Mouse (Mus musculus) kidney, embryonic 14.5 days (tissue): ENCODE measurements around the gene Gm12185. TPM values are rescaled to one million over a fixed set of nuclear protein-coding genes. Genes with fewer than 3 reads are reported as not detected.
"Not testable (repeated sequence)": the region's sequence is repeated elsewhere in the genome, so short reads cannot be mapped to it uniquely, and the experiment has no call there.

Experiments used
- ATAC-seq: fragments of 200-750 bp; cut with Nextera tagmentation; 2 replicates; pipeline ENCODE4 v1.8.0; 2017; ENCODE audit warnings: moderate number of reproducible peaks, mild to moderate bottlenecking, moderate TSS enrichment, moderate library complexity; ENCODE audit not compliant: low FRiP score, low TSS enrichment
- H3K27ac ChIP-seq: fragments of 300-500 bp; sonication (generic); 2 replicates; pipeline ENCODE4 v1.5.1; 2014; ENCODE audit warnings: low read depth, mild to moderate bottlenecking, low read length, moderate library complexity, mixed read lengths
- H3K27me3 ChIP-seq: fragments of 300-500 bp; sonication (generic); 2 replicates; pipeline ENCODE4 v1.6.1; 2014; ENCODE audit warnings: mild to moderate bottlenecking, low read length; ENCODE audit not compliant: control insufficient read depth, insufficient read depth
- H3K36me3 ChIP-seq: fragments of 300-500 bp; sonication (generic); 2 replicates; pipeline ENCODE4 v1.6.1; 2014; ENCODE audit warnings: low read length, mixed read lengths; ENCODE audit not compliant: control insufficient read depth, insufficient read depth
- H3K4me1 ChIP-seq: fragments of 300-500 bp; sonication (generic); 2 replicates; pipeline ENCODE4 v1.6.1; 2014; ENCODE audit warnings: low read length, mixed read lengths; ENCODE audit not compliant: control insufficient read depth, insufficient read depth
- H3K4me2 ChIP-seq: fragments of 300-500 bp; sonication (generic); replicated peaks from 2 replicates; pipeline ENCODE4 v1.6.1; 2014; ENCODE audit warnings: low read depth, mild to moderate bottlenecking, low read length
- H3K4me3 ChIP-seq: fragments of 300-500 bp; sonication (generic); 2 replicates; pipeline ENCODE4 v1.5.1; 2014; ENCODE audit warnings: mild to moderate bottlenecking, low read length
- H3K9ac ChIP-seq: fragments of 300-500 bp; sonication (generic); 2 replicates; pipeline ENCODE4 v1.6.1; 2014; ENCODE audit warnings: low read depth, mild to moderate bottlenecking, low read length, moderate library complexity
- H3K9me3 ChIP-seq: fragments of 300-500 bp; sonication (generic); 2 replicates; pipeline ENCODE4 v1.6.1; 2016; ENCODE audit warnings: low read length; ENCODE audit not compliant: control insufficient read depth
- WGBS: fragments of 180-500 bp; shearing (Covaris S2); extraction: QIAGEN DNeasy Blood & Tissue Kit; methylation state at CpG from one replicate; pipeline ENCODE4 v1.1.7; 2014; 5-methylcytosine and 5-hydroxymethylcytosine counted together
- polyA plus RNA-seq: library from polyadenylated mRNA; unstranded; fragments of >200 nt; fragmentation: Nextera tagmentation; extraction: Ambion mirVana; gene quantifications from 2 replicates; pipeline ENCODE4 v1.2.1, GENCODE M21; 2014

Gm12185 gene
- polyA plus RNA-seq, 1 experiment from 2014 or later, result not detected

DNA sequence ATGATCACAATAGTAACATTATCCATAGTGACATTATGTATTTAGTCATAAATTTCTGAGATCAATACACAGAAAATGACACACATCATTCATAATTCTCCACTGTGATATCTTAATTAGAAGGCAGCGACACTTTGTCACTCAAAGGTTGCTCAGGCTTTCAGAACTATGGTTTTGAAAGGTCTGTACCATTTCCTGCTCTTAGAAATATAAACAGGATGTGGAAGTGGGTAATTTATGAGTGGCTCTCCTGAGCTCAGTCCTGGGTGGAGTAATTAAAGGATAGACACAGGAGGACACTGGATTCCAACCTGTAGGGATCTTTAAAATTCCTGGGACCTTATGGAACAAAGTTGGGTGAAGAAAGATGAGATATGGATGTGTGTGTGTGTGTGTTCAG is 58.6 kb downstream of the Gm12185 start:
- H3K36me3 ChIP-seq, H3K27me3 ChIP-seq, H3K9ac ChIP-seq, H3K27ac ChIP-seq, H3K4me3 ChIP-seq, H3K4me2 ChIP-seq, H3K9me3 ChIP-seq, H3K4me1 ChIP-seq, ATAC-seq: not testable (repeated sequence)
- 75% methylated on average over 1 of the region's 1 CpGs for WGBS

DNA sequence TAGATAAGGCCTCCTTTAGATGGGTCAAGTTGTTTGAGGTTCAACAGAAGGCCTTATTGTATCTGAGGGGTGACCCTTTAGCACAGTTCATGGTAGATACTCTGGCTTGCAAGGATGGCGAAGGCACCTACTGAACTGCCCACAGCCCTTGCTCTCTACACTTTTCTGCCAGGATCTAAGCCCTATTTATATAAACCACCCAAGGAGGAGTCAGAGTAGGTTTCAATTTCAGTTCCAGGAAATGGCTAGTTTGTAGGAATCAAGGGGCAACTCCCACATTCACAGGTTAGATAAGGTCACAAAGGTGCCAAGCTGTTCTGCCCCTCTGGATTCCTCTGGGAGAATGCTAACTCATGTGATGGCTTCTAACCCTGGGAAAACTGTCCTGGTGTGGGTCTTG is 64.0 kb downstream of the Gm12185 start:
- not testable (repeated sequence) for H3K9me3 ChIP-seq, H3K4me1 ChIP-seq, H3K27me3 ChIP-seq, H3K36me3 ChIP-seq, H3K27ac ChIP-seq, ATAC-seq, H3K4me3 ChIP-seq, H3K4me2 ChIP-seq, H3K9ac ChIP-seq
- WGBS, result 60% methylated on average over 1 of the region's 1 CpGs

- H3K4me2 ChIP-seq, H3K4me1 ChIP-seq, H3K36me3 ChIP-seq, H3K9ac ChIP-seq, H3K27ac ChIP-seq, H3K27me3 ChIP-seq, H3K4me3 ChIP-seq, ATAC-seq, H3K9me3 ChIP-seq: not testable (repeated sequence)
Measured at GRCm38 (mm10) chr11:48926437-48926836, 65.6 kb downstream of the Gm12185 start.

DNA sequence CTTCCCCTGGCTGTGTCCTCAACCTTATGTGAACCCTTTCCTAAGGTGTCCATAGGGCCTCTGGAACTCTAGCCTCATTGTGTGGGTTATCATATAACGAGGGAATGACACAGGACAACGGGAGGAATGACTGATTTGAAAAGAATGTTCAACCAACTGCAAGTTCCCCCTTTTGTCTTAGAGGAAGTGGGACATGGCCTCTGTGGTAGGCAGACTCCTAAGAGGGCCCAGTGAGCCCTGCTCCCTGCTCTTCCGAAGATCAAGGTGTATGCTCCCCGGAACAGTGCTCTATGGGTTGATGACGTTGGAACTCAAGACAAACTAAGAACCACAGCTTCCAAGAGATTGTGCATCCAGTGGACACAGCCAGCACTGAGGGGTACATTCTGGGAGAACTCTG is 68.2 kb downstream of the Gm12185 start:
- H3K27me3 ChIP-seq, H3K27ac ChIP-seq, H3K4me2 ChIP-seq, H3K36me3 ChIP-seq, H3K9me3 ChIP-seq, H3K4me3 ChIP-seq, H3K9ac ChIP-seq, ATAC-seq, H3K4me1 ChIP-seq: not testable (repeated sequence)
- 85% methylated on average over 5 of the region's 5 CpGs for WGBS

DNA sequence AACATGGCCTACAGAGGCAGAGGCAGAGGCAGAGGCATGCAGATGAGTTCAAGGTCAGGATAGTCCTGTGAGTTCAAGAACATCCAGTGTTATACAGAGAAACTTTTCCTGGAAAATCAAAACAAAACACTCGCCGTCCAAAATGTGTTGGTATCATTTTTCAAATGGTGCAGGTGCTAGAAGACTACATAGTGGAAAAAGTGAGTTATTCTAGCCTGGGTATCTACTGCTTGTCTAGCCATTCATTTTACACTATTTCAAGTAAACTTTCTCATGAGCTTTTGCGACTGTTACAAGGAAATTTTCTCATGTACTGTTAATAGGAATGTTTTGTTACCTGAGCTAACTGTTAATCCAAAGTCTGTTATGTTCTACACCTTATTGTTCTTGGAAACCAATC is 73.6 kb downstream of the Gm12185 start:
- Histone ChIP-seq H3K27me3 (no peaks in the 10 kb centered on the region), H3K4me3 (no peak overlapping the region), H3K4me2 (no peak overlapping the region), H3K4me1 (no peaks in the 10 kb centered on the region), H3K9me3 (no peaks in the 10 kb centered on the region), H3K27ac (no peak overlapping the region), H3K9ac (no peak overlapping the region), H3K36me3 (no peaks in the 10 kb centered on the region)
- WGBS, result 70% methylated on average over 3 of the region's 3 CpGs
- ATAC-seq, result no peak

DNA sequence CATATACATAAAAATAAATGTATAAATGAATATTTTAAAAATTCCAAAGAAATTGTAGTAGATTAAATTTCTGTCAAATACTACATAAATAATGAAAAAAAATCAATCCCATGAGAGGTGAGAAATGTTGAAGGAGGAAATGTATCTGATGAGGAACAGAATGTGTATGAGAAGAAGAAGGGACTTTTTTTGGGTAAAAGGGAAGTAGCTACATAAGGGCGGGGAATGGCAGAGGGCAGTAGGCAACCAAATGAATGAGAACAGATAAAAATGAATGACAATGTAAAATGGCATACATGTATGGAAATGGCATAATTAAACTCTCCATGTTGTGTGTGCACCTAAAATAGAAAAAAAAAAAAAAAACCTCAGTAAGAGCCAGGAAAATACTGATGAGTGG is 78.4 kb downstream of the Gm12185 start:
- no peak for ATAC-seq
- 100% methylated on average over 1 of the region's 1 CpGs for WGBS

GRCm38 (mm10) chr11:48908459-48908858 is 83.6 kb downstream of the Gm12185 start:
- no peaks in the 10 kb centered on the region for H3K36me3 ChIP-seq
- ATAC-seq, result no peak
- 72% methylated on average over 1 of the region's 1 CpGs for WGBS
- H3K4me2 ChIP-seq, result no peak overlapping the region
- H3K27me3 ChIP-seq, result no peaks in the 10 kb centered on the region
- no peak overlapping the region for H3K4me3 ChIP-seq
- H3K4me1 ChIP-seq, result no peaks in the 10 kb centered on the region
- no peaks in the 10 kb centered on the region for H3K9me3 ChIP-seq
- no peak overlapping the region for H3K9ac ChIP-seq
- H3K27ac ChIP-seq, result no peak overlapping the region

More for the DNA sequence above, 78.4 kb downstream of the Gm12185 start:
- no peaks in the 10 kb centered on the region for H3K4me1 ChIP-seq
- no peaks in the 10 kb centered on the region for H3K9me3 ChIP-seq
- H3K4me2 ChIP-seq, result no peak overlapping the region
- no peaks in the 10 kb centered on the region for H3K36me3 ChIP-seq
- H3K4me3 ChIP-seq, result no peak overlapping the region
- H3K9ac ChIP-seq, result no peak overlapping the region
- H3K27ac ChIP-seq, result no peak overlapping the region
- H3K27me3 ChIP-seq, result no peaks in the 10 kb centered on the region

GRCm38 (mm10) chr11:48902021-48902420 is 90.0 kb downstream of the Gm12185 start, which contains the start of gene Gm5431:
Gene Gm5431, minus strand, starts transcription at chr11:48902214.
- Histone ChIP-seq H3K27ac (no peak within 1 kb of the TSS), H3K4me1 (no peaks in the 10 kb centered on the region), H3K27me3 (no peaks in the 10 kb centered on the region), H3K9ac (no peak within 1 kb of the TSS), H3K36me3 (no peaks in the 10 kb centered on the region), H3K9me3 (no peaks in the 10 kb centered on the region), H3K4me2 (no peak within 1 kb of the TSS), H3K4me3 (no peak within 1 kb of the TSS)
- WGBS, result 49% methylated on average over 2 of the region's 2 CpGs
- no peak for ATAC-seq

DNA sequence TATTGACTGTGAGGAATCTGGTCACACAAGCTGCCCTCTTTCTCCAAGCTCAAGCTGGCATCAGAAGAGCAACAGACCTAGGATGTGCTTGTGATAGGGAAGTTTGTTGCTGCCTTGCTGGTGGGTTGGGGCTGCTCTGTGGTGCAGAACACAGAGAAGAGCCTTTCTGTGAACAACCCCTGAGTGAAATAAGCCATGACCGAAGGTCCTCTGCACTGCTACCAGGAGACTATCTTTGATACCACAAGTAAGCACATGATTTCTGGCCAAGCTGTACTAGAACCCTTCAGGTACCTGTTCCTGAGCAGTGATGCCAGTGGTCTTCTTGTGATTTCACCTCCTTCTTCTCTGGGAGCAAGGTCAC is 90.5 kb downstream of the Gm12185 start:
- H3K4me2 ChIP-seq, H3K4me3 ChIP-seq, H3K4me1 ChIP-seq, H3K27ac ChIP-seq, H3K27me3 ChIP-seq, H3K36me3 ChIP-seq, H3K9ac ChIP-seq, ATAC-seq, H3K9me3 ChIP-seq: not testable (repeated sequence)
- WGBS, result 83% methylated on average over 1 of the region's 1 CpGs
